Mouse (Mus musculus): ENCODE data around the gene Slc5a11.

DNA sequence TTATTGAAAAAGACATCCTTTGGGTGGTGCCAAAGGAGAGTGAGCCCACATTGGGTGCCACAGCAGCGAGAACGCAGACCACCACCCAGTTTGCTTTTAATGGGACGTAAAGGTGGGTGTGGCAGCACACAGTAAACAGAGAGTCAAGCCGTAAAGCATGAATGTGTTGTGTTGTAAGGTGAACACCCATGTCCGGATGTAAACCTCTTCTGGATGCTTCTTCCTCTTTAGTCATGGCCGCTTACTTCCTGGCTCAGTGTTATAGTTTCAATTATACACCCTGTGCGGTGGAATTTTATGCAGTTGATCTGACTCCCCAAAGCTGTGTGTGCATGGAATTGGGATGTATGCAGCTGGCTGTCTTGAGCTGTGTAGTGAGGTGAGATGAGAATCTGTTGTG is 27.7 kb downstream of the Slc5a11 start:
- TF ChIP-seq EP300 (IDR thresholded peaks at IDR 0.05) (no peak), CTCF (IDR thresholded peaks at IDR 0.05) (no peak)
